ENCODE assay signal across 20 mouse cellular contexts in genomic region chr3:144589189-144589890, GRCm38 (mm10). TPM values are rescaled to one million over a fixed set of nuclear protein-coding genes. Genes with fewer than 3 reads are reported as not detected.
DNase-seq lines count a peak whose midpoint lies in the region; ATAC-seq and TF ChIP-seq lines count a peak whose summit lies in the region.
"Had no signal": no experiment of that assay in that cellular context is flagged by ENCODE, and none has a peak within 500 bp of the region (broad histone marks: within the 10 kb centered on the region; RNA-seq: fewer than 3 reads in every experiment).

No protein-coding gene starts in this region.

- H3K36me3 ChIP-seq in midbrain, embryonic 12.5 days, result peaks cover 28% of the 10 kb centered on the region
- peaks cover 84% of the 10 kb centered on the region for H3K36me3 ChIP-seq in midbrain, embryonic 10.5 days
- peaks cover 7% of the 10 kb centered on the region; the same call in 1 of the 2 replicates for H3K36me3 ChIP-seq in macrophage (ENCODE audit: inconsistent target)

- H3K9me3 ChIP-seq in midbrain, embryonic 12.5 days, result no peaks in the 10 kb centered on the region
- H3K9me3 ChIP-seq in midbrain, embryonic 10.5 days (replicated peaks), result no peaks in the 10 kb centered on the region; the same call in 1 of the 2 replicates
- H3K9me3 ChIP-seq: embryonic facial prominence, embryonic 12.5 days; forebrain, embryonic 13.5 days; hindbrain, embryonic 15.5 days had no signal

- peak; percentile 36; the same call in 1 of the 2 replicates for ATAC-seq in midbrain, embryonic 12.5 days (ENCODE audit: low FRiP score, low read depth)
- ATAC-seq in erythroblast, adult 5-6 weeks (replicated peaks; ENCODE audit: low FRiP score, poor library complexity, severe bottlenecking), result no peak
- ATAC-seq: forebrain, embryonic 13.5 days; intestine, embryonic 16.5 days had no signal

- no peak overlapping the region for H3K9ac ChIP-seq in midbrain, embryonic 12.5 days (replicated peaks)
- H3K9ac ChIP-seq: embryonic facial prominence, embryonic 12.5 days; forebrain, embryonic 13.5 days; hindbrain, embryonic 15.5 days had no signal

- no peaks in the 10 kb centered on the region for H3K27me3 ChIP-seq in midbrain, embryonic 12.5 days
- H3K27me3 ChIP-seq in midbrain, embryonic 10.5 days (ENCODE audit: low read depth, poor library complexity, severe bottlenecking), result no peaks in the 10 kb centered on the region
- H3K27me3 ChIP-seq: embryonic facial prominence, embryonic 12.5 days; forebrain, embryonic 13.5 days; hindbrain, embryonic 15.5 days had no signal

- peaks cover 14% of the 10 kb centered on the region; the same call in 1 of the 2 replicates for H3K4me1 ChIP-seq in midbrain, embryonic 12.5 days
- H3K4me1 ChIP-seq in midbrain, embryonic 10.5 days, result peaks cover 8% of the 10 kb centered on the region
- peaks cover 35% of the 10 kb centered on the region for H3K4me1 ChIP-seq in bone marrow macrophage, adult 2 months (ENCODE audit: control insufficient read depth, insufficient read depth, low read length)
- H3K4me1 ChIP-seq: embryonic facial prominence, embryonic 12.5 days; hindbrain, embryonic 15.5 days had no signal

- no peak for TF ChIP-seq CTCF in gastrocnemius, adult 2 months (IDR thresholded peaks at IDR 0.05)
- TF ChIP-seq CTCF in bone marrow macrophage, adult 2 months (IDR thresholded peaks at IDR 0.05; ENCODE audit: low read depth, low read length), result no peak

- 85% methylated on average over 8 of the region's 8 CpGs for WGBS in midbrain, embryonic 12.5 days
- WGBS in midbrain, embryonic 10.5 days, result 92% methylated on average over 8 of the region's 8 CpGs
- 79% methylated on average over 8 of the region's 8 CpGs for WGBS in macrophage (ENCODE audit: missing documents)

- no peak for DNase-seq in gastrocnemius, adult 2 months
- no peak for DNase-seq in gastrocnemius, postnatal 25 days
- no peak for DNase-seq in midbrain, embryonic 10.5 days (ENCODE audit: low spot score)
- DNase-seq: adrenal gland, adult 2 months; adrenal gland, postnatal 25 days; cerebellum, adult 11 months; cerebellum, adult 8-10 months; cerebellum, postnatal 14 days; gastrocnemius, postnatal 36 days; heart, adult 11 months; heart, postnatal 36 days had no signal

- peak overlapping the region; percentile 3; the same call in 1 of the 2 replicates for H3K27ac ChIP-seq in gastrocnemius, adult 2 months
- H3K27ac ChIP-seq in midbrain, embryonic 12.5 days (replicated peaks), result no peak overlapping the region
- no peak overlapping the region for H3K27ac ChIP-seq in midbrain, embryonic 10.5 days (replicated peaks)
- peak overlapping the region; percentile 47 for H3K27ac ChIP-seq in bone marrow macrophage, adult 2 months (ENCODE audit: insufficient read depth, low read depth, low read length)
- peak overlapping the region; percentile 57 for H3K27ac ChIP-seq in macrophage
- H3K27ac ChIP-seq: embryonic facial prominence, embryonic 12.5 days; forebrain, embryonic 13.5 days; hindbrain, embryonic 15.5 days had no signal

- H3K79me2 ChIP-seq in macrophage (ENCODE audit: inconsistent target), result peaks cover 88% of the 10 kb centered on the region

- no peak for TF ChIP-seq POLR2A in bone marrow macrophage, adult 2 months (IDR thresholded peaks at IDR 0.05; ENCODE audit: borderline replicate concordance, low read depth, low read length)

- no peak overlapping the region for H3K4me3 ChIP-seq in gastrocnemius, adult 2 months
- no peak overlapping the region for H3K4me3 ChIP-seq in midbrain, embryonic 12.5 days
- no peak overlapping the region for H3K4me3 ChIP-seq in midbrain, embryonic 10.5 days
- no peak overlapping the region for H3K4me3 ChIP-seq in bone marrow macrophage, adult 2 months (ENCODE audit: insufficient read depth, low read length)
- H3K4me3 ChIP-seq in macrophage (ENCODE audit: inconsistent target), result no peak overlapping the region
- H3K4me3 ChIP-seq: embryonic facial prominence, embryonic 12.5 days; forebrain, embryonic 13.5 days; hindbrain, embryonic 15.5 days had no signal

- H3K4me2 ChIP-seq in midbrain, embryonic 12.5 days (replicated peaks), result no peak overlapping the region
- H3K4me2 ChIP-seq: embryonic facial prominence, embryonic 12.5 days; forebrain, embryonic 13.5 days; heart, embryonic 11.5 days; hindbrain, embryonic 15.5 days had no signal

- intact Hi-C loops in gastrocnemius, adult 2 months (cut with DNase I), result no loop called here

RNA-seq across cellular contexts. Expression of gene Selenof, which starts 19.2 kb away (rescaled TPM):
- 100 to 1,000 TPM; 115 to 122 TPM for total RNA-seq in gastrocnemius, adult 2 months (2021)
- total RNA-seq in gastrocnemius, postnatal 25 days (2021), result 100 to 1,000 TPM; 106 to 122 TPM
- 460 and 470 TPM in 2 replicates for polyA plus RNA-seq in midbrain, embryonic 12.5 days (2016; fragmentation: Nextera tagmentation; extraction: Ambion mirVana)
- 513 and 526 TPM in 2 replicates for polyA plus RNA-seq in midbrain, embryonic 10.5 days (2016; fragmentation: Nextera tagmentation; extraction: Ambion mirVana)
- polyA plus RNA-seq in bone marrow macrophage, adult 2 months (2012; ENCODE audit: insufficient read depth, insufficient read length, missing spikeins), result 327 and 351 TPM in 2 replicates
- 100 to 1,000 TPM in 2 of 26 experiments, 10 to 100 TPM in 24; 23.5 to 130 (median 58.2) TPM for total RNA-seq in macrophage (2018; cell fraction: chromatin; rRNA removed)
- total RNA-seq in macrophage (2018; cell fraction: cytosol; rRNA removed), result 100 to 1,000 TPM; 224 to 356 (median 300) TPM
- 100 to 1,000 TPM in 15 of 26 experiments, 10 to 100 TPM in 11; 53.0 to 207 (median 110) TPM for total RNA-seq in macrophage (2018; cell fraction: nucleus; rRNA removed)
- polyA plus RNA-seq in macrophage (2018), result 374 to 535 TPM (median 384 TPM) in 3 replicates
- total RNA-seq in erythroblast, adult 5-6 weeks (2015; ENCODE audit: low replicate concordance), result 150 and 206 TPM in 2 replicates
- 217 and 219 TPM in 2 replicates for total RNA-seq in erythroblast, adult 5-6 weeks (2017; ENCODE audit: low replicate concordance)

RNA-seq across cellular contexts. Expression of gene Hs2st1, which starts 19.4 kb away (rescaled TPM):
- 10 to 100 TPM; 12.8 to 14.8 TPM for total RNA-seq in gastrocnemius, adult 2 months (2021)
- 10 to 100 TPM in 1 of 2 experiments, 1 to 10 TPM in 1; 9.5 to 11.5 TPM for total RNA-seq in gastrocnemius, postnatal 25 days (2021)
- 25.1 and 29.2 TPM in 2 replicates for polyA plus RNA-seq in midbrain, embryonic 12.5 days (2016; fragmentation: Nextera tagmentation; extraction: Ambion mirVana)
- 14.9 and 15.1 TPM in 2 replicates for polyA plus RNA-seq in midbrain, embryonic 10.5 days (2016; fragmentation: Nextera tagmentation; extraction: Ambion mirVana)
- 27.7 and 31.0 TPM in 2 replicates for polyA plus RNA-seq in bone marrow macrophage, adult 2 months (2012; ENCODE audit: insufficient read depth, insufficient read length, missing spikeins)
- total RNA-seq in macrophage (2018; cell fraction: chromatin; rRNA removed), result 10 to 100 TPM in 21 of 26 experiments, 1 to 10 TPM in 5; 7.0 to 58.2 (median 26.5) TPM
- total RNA-seq in macrophage (2018; cell fraction: cytosol; rRNA removed), result 10 to 100 TPM in 25 of 26 experiments, 1 to 10 TPM in 1; 9.9 to 24.7 (median 16.5) TPM
- 10 to 100 TPM; 13.2 to 73.1 (median 28.4) TPM for total RNA-seq in macrophage (2018; cell fraction: nucleus; rRNA removed)
- polyA plus RNA-seq in macrophage (2018), result 14.6 to 16.6 TPM (median 16.5 TPM) in 3 replicates
- total RNA-seq in erythroblast, adult 5-6 weeks (2015; ENCODE audit: low replicate concordance), result 2.9 and 3.5 TPM in 2 replicates
- 0.85 and 4.9 TPM in 2 replicates for total RNA-seq in erythroblast, adult 5-6 weeks (2017; ENCODE audit: low replicate concordance)

Comparison
In these comparisons a context has a peak if more than half of its experiments do, and no peak if none do; other contexts are left out.
1. H3K27ac ChIP-seq: peak in gastrocnemius, adult 2 months (single experiment), bone marrow macrophage, adult 2 months (single experiment) and macrophage (single experiment); none in midbrain, embryonic 12.5 days (single experiment) and midbrain, embryonic 10.5 days (single experiment).